Mouse (Mus musculus): ENCODE data around the gene Tmigd3.
"Not testable (repeated sequence)": the region's sequence is repeated elsewhere in the genome, so short reads cannot be mapped to it uniquely, and the experiment has no call there.

The Tmigd3 gene

GRCm38 (mm10) chr3:105904721-105905120, 34.0 kb downstream of the Tmigd3 start:
- DNase-seq, result no peak

GRCm38 (mm10) chr3:105907956-105908655, 37.4 kb downstream of the Tmigd3 start:
- no peak for DNase-seq

DNA sequence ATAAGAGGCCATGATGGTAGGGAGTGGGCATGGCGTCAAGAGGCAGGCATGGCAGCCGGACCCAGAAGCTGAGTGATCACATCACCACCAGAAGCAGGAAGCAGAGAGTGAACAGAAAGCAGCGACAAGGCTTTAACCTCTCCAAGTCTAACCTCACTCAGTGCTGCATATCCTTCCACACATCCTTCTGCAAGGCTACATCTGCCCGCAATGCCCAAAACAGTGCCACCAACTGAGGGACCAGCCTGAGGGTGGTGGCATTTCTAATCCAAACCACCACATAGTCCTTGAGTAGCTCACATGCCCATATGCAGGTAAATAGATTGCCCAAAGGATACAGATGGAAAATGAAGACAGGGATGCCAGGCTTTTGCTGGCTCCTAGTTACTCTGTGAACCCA, 38.3 kb downstream of the Tmigd3 start:
- DNase-seq, result no peak

GRCm38 (mm10) chr3:105910519-105911190, 40.0 kb downstream of the Tmigd3 start:
- DNase-seq, result no peak

- DNase-seq, result no peak
Observed at GRCm38 (mm10) chr3:105912097-105912880, 41.6 kb downstream of the Tmigd3 start.

GRCm38 (mm10) chr3:105913839-105914681, 43.4 kb downstream of the Tmigd3 start:
- DNase-seq, result no peak

DNA sequence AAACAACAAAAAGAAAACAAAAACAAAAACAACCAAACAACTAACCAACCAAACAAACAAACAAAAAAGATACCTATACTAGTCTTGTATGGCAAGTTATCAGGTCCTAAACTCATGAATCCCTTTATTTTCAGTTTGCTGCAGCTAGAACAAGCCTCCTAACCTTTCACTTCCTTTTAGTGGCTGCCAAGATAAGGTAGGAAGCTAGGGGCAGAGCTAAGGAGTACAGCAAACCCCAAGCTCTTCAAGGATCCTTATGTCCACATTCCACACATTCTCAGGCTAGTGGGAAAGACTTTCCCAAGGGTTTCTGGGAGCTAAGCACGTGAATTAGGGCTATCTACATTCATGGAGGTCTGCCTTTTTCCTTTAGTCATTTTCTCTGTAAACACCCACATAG, 44.6 kb downstream of the Tmigd3 start:
- no peak for DNase-seq

DNA sequence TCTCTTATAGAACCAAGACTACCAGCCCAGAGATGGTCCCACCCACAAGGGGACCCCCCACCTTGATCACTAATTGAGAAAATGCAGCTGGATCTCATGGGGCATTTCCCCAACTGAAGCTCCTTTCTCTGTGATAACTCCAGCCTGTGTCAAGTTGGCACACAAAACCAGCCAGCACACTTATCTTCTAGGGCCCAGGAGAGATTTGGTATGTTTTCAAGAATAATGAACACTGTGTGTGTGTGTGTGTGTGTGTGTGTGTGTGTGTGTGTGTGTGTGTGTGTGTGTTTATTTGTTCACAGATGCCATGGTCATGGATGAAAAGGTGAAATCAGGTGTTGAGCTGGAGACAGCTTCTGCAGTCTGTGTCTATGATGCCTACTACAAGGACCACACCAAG, 45.8 kb downstream of the Tmigd3 start:
- DNase-seq, result not testable (repeated sequence)

DNA sequence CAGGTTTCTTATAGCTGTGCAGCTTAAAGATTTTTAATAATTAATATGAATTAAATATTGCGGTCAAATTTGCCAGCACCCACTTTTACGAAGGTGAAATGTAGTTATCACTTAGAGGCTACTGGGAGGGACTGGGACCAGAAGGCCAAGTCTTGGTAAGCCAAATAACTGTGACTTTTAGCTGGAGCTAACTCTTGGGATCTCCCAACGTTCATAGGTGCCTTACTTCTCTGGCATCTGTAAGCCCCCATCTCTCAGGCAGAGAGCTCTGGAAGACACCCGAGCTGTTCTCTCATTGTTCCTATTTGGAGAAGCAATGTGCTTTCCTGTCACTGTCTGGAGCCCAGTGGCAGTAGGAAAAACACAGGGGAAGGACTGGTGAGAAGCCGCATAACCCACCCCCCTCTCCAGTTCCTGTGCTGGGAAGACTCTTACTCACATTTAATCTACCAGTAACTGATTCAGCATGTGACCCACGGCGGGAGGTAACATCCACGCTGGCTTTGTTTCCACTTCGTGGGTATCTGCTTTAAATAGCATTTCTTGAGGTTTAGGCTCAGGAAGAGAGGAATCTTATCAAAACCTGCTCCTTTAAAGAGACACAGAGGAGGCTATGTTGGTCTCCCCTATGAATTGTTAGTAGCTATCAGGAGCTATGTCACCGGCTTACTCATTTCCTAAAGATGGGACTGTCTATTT, 47.1 kb downstream of the Tmigd3 start:
- DNase-seq, result no peak

- DNase-seq, result no peak
Observed at GRCm38 (mm10) chr3:105918355-105918745, 47.6 kb downstream of the Tmigd3 start.

- DNase-seq, result not testable (repeated sequence)
Observed at GRCm38 (mm10) chr3:105920743-105921142, 50.0 kb downstream of the Tmigd3 start.

GRCm38 (mm10) chr3:105921959-105922358, 51.3 kb downstream of the Tmigd3 start:
- no peak for DNase-seq

GRCm38 (mm10) chr3:105924616-105925015, 53.9 kb downstream of the Tmigd3 start:
- no peak for DNase-seq

DNA sequence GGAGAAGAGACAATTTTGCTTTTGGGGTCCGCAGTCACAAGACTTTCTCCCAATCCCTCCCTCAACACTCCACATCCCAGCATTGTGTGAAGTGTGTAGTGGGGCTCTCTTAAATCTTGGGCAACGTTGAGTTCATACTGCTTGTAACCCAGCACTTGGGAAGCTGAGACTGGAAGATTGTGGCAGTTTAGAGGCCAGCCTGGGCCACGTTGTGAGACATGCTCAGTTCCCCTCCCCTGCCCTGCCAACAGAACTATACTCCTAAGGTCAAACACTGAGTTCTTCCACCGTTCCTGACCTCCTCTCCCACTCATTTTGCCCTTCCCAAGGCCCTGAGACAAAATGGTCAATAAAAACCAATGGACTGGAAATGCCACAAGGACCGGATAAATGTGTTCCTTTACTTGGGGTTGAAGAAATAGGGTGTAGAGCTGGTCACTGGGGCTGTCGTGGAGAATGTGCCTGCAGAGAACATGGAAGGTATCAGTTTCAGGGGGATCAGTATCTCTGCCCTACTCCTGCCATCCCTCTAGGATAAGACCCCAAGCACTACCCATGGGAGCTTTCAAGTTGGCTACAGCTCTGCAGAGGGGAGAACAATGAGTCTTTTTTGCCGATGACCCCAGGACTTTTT, 57.0 kb downstream of the Tmigd3 start:
- DNase-seq, result peak; percentile 19

GRCm38 (mm10) chr3:105928195-105928569, 57.5 kb downstream of the Tmigd3 start:
- no peak for DNase-seq

GRCm38 (mm10) chr3:105928781-105929180, 58.1 kb downstream of the Tmigd3 start:
- DNase-seq, result no peak

GRCm38 (mm10) chr3:105929821-105930220, 59.1 kb downstream of the Tmigd3 start:
- DNase-seq, result no peak

DNA sequence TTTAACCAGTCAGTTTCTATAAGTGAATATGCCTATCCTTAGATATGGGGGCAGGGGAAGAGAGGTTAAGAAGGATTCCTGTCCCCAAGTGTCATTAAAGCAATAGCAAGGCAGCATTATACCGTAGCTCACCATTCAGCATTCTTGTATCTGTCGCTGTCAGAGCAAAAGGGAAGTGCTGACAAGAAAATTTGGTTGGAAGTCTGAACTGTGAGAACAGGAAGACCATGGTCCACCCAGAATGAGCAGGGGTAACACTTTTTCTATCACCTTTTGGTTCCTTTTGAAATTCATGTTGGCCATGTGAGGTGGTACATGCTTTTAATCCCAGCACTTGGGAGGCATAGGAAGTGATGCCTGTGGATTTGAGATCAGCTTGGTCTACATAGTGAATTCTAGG, 60.4 kb downstream of the Tmigd3 start:
- no peak for DNase-seq

DNA sequence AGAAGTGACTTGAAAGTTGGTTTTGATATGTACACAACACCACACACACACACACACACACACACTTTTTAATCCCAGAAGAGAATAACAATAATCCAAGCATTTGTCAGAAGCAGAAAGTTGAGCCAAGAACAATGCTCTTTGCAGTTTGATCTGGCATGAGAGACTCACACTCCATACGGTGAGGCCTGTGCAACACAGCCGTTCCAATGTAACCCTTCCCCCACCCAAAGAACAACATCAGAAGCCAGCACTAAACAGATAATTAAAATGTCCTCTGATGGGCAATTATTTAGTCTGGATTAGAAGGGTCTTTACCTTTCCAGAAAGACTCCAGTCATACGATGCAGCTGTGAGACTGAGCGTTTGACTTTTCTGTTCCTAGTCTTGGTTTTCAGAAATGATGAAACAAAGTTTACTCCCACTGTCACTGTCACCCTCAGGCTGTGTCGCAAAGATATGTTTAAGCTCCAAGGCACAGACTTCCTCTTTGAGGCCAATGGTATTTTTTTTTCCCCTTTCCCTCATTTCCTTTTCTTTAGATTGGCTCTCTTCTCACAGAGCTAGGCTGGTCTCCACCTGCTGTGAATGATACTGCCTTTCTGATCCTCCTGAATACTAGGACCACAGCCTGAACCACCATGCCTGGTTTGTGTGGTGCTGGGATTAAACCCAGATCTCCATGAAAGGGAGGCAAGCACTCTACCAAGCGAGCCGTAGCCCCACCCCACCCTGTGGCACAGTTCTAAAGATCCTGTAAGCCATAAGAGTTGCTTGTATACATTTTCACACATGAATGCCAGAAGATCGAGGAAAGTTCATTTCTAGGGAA, 61.8 kb downstream of the Tmigd3 start, which contains the start of gene I830077J02Rik:
I830077J02Rik (minus strand) TSS at position 425 of the 832 bp plus-strand sequence.
- DNase-seq, result no peak

GRCm38 (mm10) chr3:105933926-105934325, 63.2 kb downstream of the Tmigd3 start:
- DNase-seq, result no peak

DNA sequence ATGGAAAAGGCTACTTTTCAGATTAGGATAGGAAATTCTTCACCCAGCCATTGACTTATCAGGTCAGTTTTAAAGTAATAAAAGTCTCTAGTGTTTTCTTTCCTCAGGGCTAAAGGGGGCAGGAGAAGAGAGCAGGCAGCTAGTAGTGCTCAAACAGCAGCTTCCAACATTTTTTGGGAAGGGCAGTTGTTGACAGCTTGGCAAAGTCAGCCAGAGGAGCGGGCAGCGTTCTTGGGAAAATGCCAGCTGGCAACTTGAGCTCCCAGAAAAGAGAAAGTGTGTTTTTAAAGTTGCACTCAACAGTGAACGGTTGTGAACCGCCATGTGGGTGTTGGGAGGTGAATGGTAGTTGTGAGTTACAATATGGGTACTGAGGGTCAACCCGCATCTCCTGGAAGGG, 64.3 kb downstream of the Tmigd3 start:
- peak; percentile 46 for DNase-seq
